Mouse (Mus musculus) MN1 (cell line): ENCODE data around the gene Hacd2.

Experiments
- DNase-seq: peaks from one replicate; pipeline ENCODE4 v3.0.0-alpha.2; 2016; ENCODE audit warnings: low spot score

Hacd2 gene

GRCm38 (mm10) chr16:35117436-35117835 is 95.2 kb downstream of the Hacd2 start:
- DNase-seq, result no peak

GRCm38 (mm10) chr16:35120603-35121002 is 98.4 kb downstream of the Hacd2 start:
- no peak for DNase-seq

- no peak for DNase-seq
Measured at GRCm38 (mm10) chr16:35127270-35127669, 105.0 kb downstream of the Hacd2 start.

- no peak for DNase-seq
Measured at GRCm38 (mm10) chr16:35130172-35130571, 107.9 kb downstream of the Hacd2 start.

GRCm38 (mm10) chr16:35139416-35139815 is 117.2 kb downstream of the Hacd2 start:
- DNase-seq, result no peak

- no peak for DNase-seq
Measured at GRCm38 (mm10) chr16:35139873-35140619, 117.8 kb downstream of the Hacd2 start.

GRCm38 (mm10) chr16:35140620-35140975 is 118.4 kb downstream of the Hacd2 start:
- DNase-seq, result no peak

GRCm38 (mm10) chr16:35141839-35142238 is 119.6 kb downstream of the Hacd2 start:
- DNase-seq, result no peak

- no peak for DNase-seq
Measured at GRCm38 (mm10) chr16:35146153-35146552, 123.9 kb downstream of the Hacd2 start.

GRCm38 (mm10) chr16:35153146-35153755 is 131.0 kb downstream of the Hacd2 start:
- DNase-seq, result no peak

- no peak for DNase-seq
Measured at GRCm38 (mm10) chr16:35154245-35154640, 132.0 kb downstream of the Hacd2 start.

GRCm38 (mm10) chr16:35154641-35155390 is 132.6 kb downstream of the Hacd2 start, which contains the start of gene Adcy5:
Adcy5 (plus strand) TSS chr16:35154877.
- DNase-seq, result no peak

GRCm38 (mm10) chr16:35155391-35156305 is 133.4 kb downstream of the Hacd2 start:
- no peak for DNase-seq

GRCm38 (mm10) chr16:35156306-35156695 is 134.1 kb downstream of the Hacd2 start:
- DNase-seq, result no peak

- DNase-seq, result no peak
Measured at GRCm38 (mm10) chr16:35156832-35157231, 134.6 kb downstream of the Hacd2 start.
